Mouse (Mus musculus) bone marrow macrophage, adult 2 months (primary cell): ENCODE measurements around the gene Smg6. TPM values are rescaled to one million over a fixed set of nuclear protein-coding genes. Genes with fewer than 3 reads are reported as not detected.
A peak's percentile ranks its signal among the peaks of the same experiment; 100 is the strongest.

ENCODE experiments used
- H3K27ac ChIP-seq: 2 replicates; pipeline ENCODE4 v1.5.1; 2012; ENCODE audit warnings: low read depth, low read length; ENCODE audit not compliant: insufficient read depth
- H3K4me1 ChIP-seq: 2 replicates; pipeline ENCODE4 v1.6.1; 2012; ENCODE audit warnings: low read length; ENCODE audit not compliant: control insufficient read depth, insufficient read depth
- H3K4me3 ChIP-seq: 2 replicates; pipeline ENCODE4 v1.5.1; 2012; ENCODE audit warnings: mild to moderate bottlenecking, low read length, moderate library complexity; ENCODE audit not compliant: insufficient read depth
- CTCF ChIP-seq: IDR thresholded peaks from 2 replicates; pipeline ENCODE4 v1.5.1; 2012; ENCODE audit warnings: low read depth, mild to moderate bottlenecking, low read length, moderate library complexity
- POLR2A ChIP-seq: IDR thresholded peaks from 2 replicates; pipeline ENCODE4 v1.6.1; 2012; ENCODE audit warnings: mild to moderate bottlenecking, low read depth, low read length, borderline replicate concordance
- polyA plus RNA-seq: library from polyadenylated mRNA; stranded (reverse); fragments of >200 nt; gene quantifications from 2 replicates; pipeline ENCODE4 v1.2.4, GENCODE M21; 2012; ENCODE audit not compliant: missing spikeins, insufficient read depth, insufficient read length

Smg6 gene
- polyA plus RNA-seq, 1 experiment = 14.7 TPM

GRCm38 (mm10) chr11:74926388-74927005 lies 874 bp downstream of the Smg6 start:
- peaks cover 15% of the 10 kb centered on the region for H3K4me1 ChIP-seq
- peak overlapping the region; percentile 70 for H3K4me3 ChIP-seq
- H3K27ac ChIP-seq = peak overlapping the region; percentile 90
- no peak for TF ChIP-seq POLR2A
- TF ChIP-seq CTCF = no peak

GRCm38 (mm10) chr11:74927236-74927725 lies 1.7 kb downstream of the Smg6 start:
- no peak overlapping the region for H3K4me3 ChIP-seq
- TF ChIP-seq POLR2A (no peak), CTCF (no peak)
- no peak overlapping the region for H3K27ac ChIP-seq
- H3K4me1 ChIP-seq = peaks cover 13% of the 10 kb centered on the region

GRCm38 (mm10) chr11:74929111-74929510 lies 3.5 kb downstream of the Smg6 start:
- TF ChIP-seq CTCF (no peak), POLR2A (no peak)
- Histone ChIP-seq H3K4me1 (peaks cover 10% of the 10 kb centered on the region), H3K27ac (no peak overlapping the region), H3K4me3 (no peak overlapping the region)

GRCm38 (mm10) chr11:74930391-74930790 lies 4.8 kb downstream of the Smg6 start:
- TF ChIP-seq POLR2A = no peak
- TF ChIP-seq CTCF = no peak
- Histone ChIP-seq H3K4me3 (no peak overlapping the region), H3K4me1 (peaks cover 6% of the 10 kb centered on the region), H3K27ac (no peak overlapping the region)

- Histone ChIP-seq H3K27ac (no peak overlapping the region), H3K4me1 (peaks cover 4% of the 10 kb centered on the region), H3K4me3 (no peak overlapping the region)
- TF ChIP-seq POLR2A (no peak), CTCF (no peak)
These were observed 20.7 kb downstream of the Smg6 start for GRCm38 (mm10) chr11:74946348-74946747.

GRCm38 (mm10) chr11:74954901-74955300 lies 29.3 kb downstream of the Smg6 start:
- no peak overlapping the region for H3K4me3 ChIP-seq
- H3K27ac ChIP-seq = no peak overlapping the region
- TF ChIP-seq POLR2A = no peak
- TF ChIP-seq CTCF = no peak
- peaks cover 6% of the 10 kb centered on the region; the same call in 1 of the 2 replicates for H3K4me1 ChIP-seq

- Histone ChIP-seq H3K4me3 (no peak overlapping the region), H3K4me1 (peaks cover 6% of the 10 kb centered on the region; the same call in 1 of the 2 replicates), H3K27ac (no peak overlapping the region)
- TF ChIP-seq POLR2A (no peak), CTCF (no peak)
These were observed 30.4 kb downstream of the Smg6 start for GRCm38 (mm10) chr11:74956006-74956405.

- no peak for TF ChIP-seq CTCF
- TF ChIP-seq POLR2A = no peak
- H3K4me1 ChIP-seq = peaks cover 6% of the 10 kb centered on the region; the same call in 1 of the 2 replicates
These were observed 32.0 kb downstream of the Smg6 start for GRCm38 (mm10) chr11:74957600-74957999.

GRCm38 (mm10) chr11:74959501-74959900 lies 33.9 kb downstream of the Smg6 start:
- Histone ChIP-seq H3K4me3 (no peak overlapping the region), H3K27ac (no peak overlapping the region), H3K4me1 (peaks cover 6% of the 10 kb centered on the region; the same call in 1 of the 2 replicates)
- TF ChIP-seq CTCF (no peak), POLR2A (no peak)

More at GRCm38 (mm10) chr11:74957600-74957999, 32.0 kb downstream of the Smg6 start:
- Histone ChIP-seq H3K4me3 (no peak overlapping the region), H3K27ac (no peak overlapping the region)

GRCm38 (mm10) chr11:74960031-74960551 lies 34.5 kb downstream of the Smg6 start:
- Histone ChIP-seq H3K27ac (no peak overlapping the region), H3K4me1 (peaks cover 4% of the 10 kb centered on the region; the same call in 1 of the 2 replicates), H3K4me3 (no peak overlapping the region)
- TF ChIP-seq CTCF (no peak), POLR2A (no peak)
